Mouse (Mus musculus) intestine, embryonic 15.5 days (tissue): ENCODE results near the gene Tekt1. TPM values are rescaled to one million over a fixed set of nuclear protein-coding genes. Genes with fewer than 3 reads are reported as not detected.
A peak's percentile ranks its signal among the peaks of the same experiment; 100 is the strongest.

Experiments
- ATAC-seq: fragments of 200-750 bp; cut with Nextera tagmentation; 2 replicates; pipeline ENCODE4 v1.8.0; 2017; ENCODE audit warnings: moderate TSS enrichment, moderate library complexity
- H3K27ac ChIP-seq: fragments of 300-500 bp; sonication (generic); 2 replicates; pipeline ENCODE4 v1.5.1; 2015; ENCODE audit warnings: mild to moderate bottlenecking, inconsistent platforms
- H3K27me3 ChIP-seq: fragments of 300-500 bp; sonication (generic); replicated peaks from 2 replicates; pipeline ENCODE4 v1.6.1; 2015; ENCODE audit warnings: inconsistent platforms
- H3K36me3 ChIP-seq: fragments of 300-500 bp; sonication (generic); 2 replicates; pipeline ENCODE4 v1.6.1; 2015; ENCODE audit warnings: inconsistent platforms
- H3K4me1 ChIP-seq: fragments of 300-500 bp; sonication (generic); replicated peaks from 2 replicates; pipeline ENCODE4 v1.6.1; 2015; ENCODE audit warnings: inconsistent platforms
- H3K4me2 ChIP-seq: fragments of 300-500 bp; sonication (generic); replicated peaks from 2 replicates; pipeline ENCODE4 v1.6.1; 2015; ENCODE audit warnings: mild to moderate bottlenecking, inconsistent platforms
- H3K4me3 ChIP-seq: fragments of 300-500 bp; sonication (generic); replicated peaks from 2 replicates; pipeline ENCODE4 v1.5.1; 2015; ENCODE audit warnings: inconsistent platforms
- H3K9ac ChIP-seq: fragments of 300-500 bp; sonication (generic); 2 replicates; pipeline ENCODE4 v1.6.1; 2015; ENCODE audit warnings: inconsistent platforms
- H3K9me3 ChIP-seq: fragments of 300-500 bp; sonication (generic); 2 replicates; pipeline ENCODE4 v1.6.1; 2016; ENCODE audit warnings: inconsistent platforms
- WGBS: fragments of 180-500 bp; shearing (Covaris S2); methylation state at CpG from one replicate; pipeline ENCODE4 v1.1.7; 2015; 5-methylcytosine and 5-hydroxymethylcytosine counted together
- polyA plus RNA-seq: library from polyadenylated mRNA; unstranded; fragments of >200 nt; fragmentation: Nextera tagmentation; extraction: Ambion mirVana; gene quantifications from 2 replicates; pipeline ENCODE4 v1.2.1, GENCODE M21; 2015

The Tekt1 gene
- polyA plus RNA-seq, 1 experiment from 2014 or later, result 0.33 TPM

- 70% methylated on average over 5 of the region's 5 CpGs for WGBS
- Histone ChIP-seq H3K4me3 (no peak overlapping the region), H3K36me3 (peaks cover 11% of the 10 kb centered on the region; the same call in 1 of the 2 replicates), H3K27ac (no peak overlapping the region), H3K9me3 (no peaks in the 10 kb centered on the region), H3K9ac (no peak overlapping the region), H3K4me2 (no peak overlapping the region), H3K27me3 (no peaks in the 10 kb centered on the region), H3K4me1 (peaks cover 26% of the 10 kb centered on the region)
- ATAC-seq, result no peak
Observed at GRCm38 (mm10) chr11:72402017-72402416, 39.8 kb upstream of the Tekt1 start.

DNA sequence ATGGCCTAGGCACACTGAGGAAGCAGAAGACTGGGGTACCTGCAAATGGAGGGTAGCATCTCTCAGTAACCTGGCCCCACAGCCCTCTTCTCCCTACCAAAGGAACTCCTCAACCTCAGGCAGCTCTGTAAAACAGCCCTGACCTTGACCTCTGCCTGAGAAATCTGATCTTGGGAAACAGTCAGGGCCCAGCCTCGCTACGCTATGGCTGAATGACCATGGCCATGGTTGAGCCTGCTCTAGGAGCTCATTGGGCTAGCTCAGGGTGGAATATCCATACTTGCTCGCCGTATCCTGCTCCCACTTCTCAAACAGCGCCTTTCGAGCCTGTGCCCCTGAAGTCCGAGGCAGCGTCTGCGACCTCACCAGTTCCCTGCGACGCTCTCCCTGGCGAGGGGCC is 38.8 kb upstream of the Tekt1 start:
- no peak overlapping the region for H3K27ac ChIP-seq
- H3K9me3 ChIP-seq, result no peaks in the 10 kb centered on the region
- no peak overlapping the region for H3K4me3 ChIP-seq
- H3K36me3 ChIP-seq, result peaks cover 11% of the 10 kb centered on the region; the same call in 1 of the 2 replicates
- no peak overlapping the region for H3K9ac ChIP-seq
- H3K4me1 ChIP-seq, result peaks cover 26% of the 10 kb centered on the region
- no peak overlapping the region for H3K4me2 ChIP-seq
- no peaks in the 10 kb centered on the region for H3K27me3 ChIP-seq
- ATAC-seq, result no peak
- 76% methylated on average over 12 of the region's 12 CpGs for WGBS

GRCm38 (mm10) chr11:72397811-72398525 is 35.7 kb upstream of the Tekt1 start:
- peak overlapping the region; percentile 70; the same call in 1 of the 2 replicates for H3K27ac ChIP-seq
- no peak overlapping the region for H3K4me3 ChIP-seq
- WGBS, result 84% methylated on average over 8 of the region's 8 CpGs
- H3K9me3 ChIP-seq, result no peaks in the 10 kb centered on the region
- H3K9ac ChIP-seq, result no peak overlapping the region
- H3K27me3 ChIP-seq, result no peaks in the 10 kb centered on the region
- no peak for ATAC-seq
- H3K4me2 ChIP-seq, result no peak overlapping the region
- H3K36me3 ChIP-seq, result peaks cover 11% of the 10 kb centered on the region; the same call in 1 of the 2 replicates
- peaks cover 29% of the 10 kb centered on the region for H3K4me1 ChIP-seq

- H3K27ac ChIP-seq, result peak overlapping the region; percentile 70
- H3K4me3 ChIP-seq, result no peak overlapping the region
- no peak overlapping the region for H3K9ac ChIP-seq
- WGBS, result 48% methylated on average over 10 of the region's 10 CpGs
- no peaks in the 10 kb centered on the region for H3K27me3 ChIP-seq
- ATAC-seq, result no peak
- H3K36me3 ChIP-seq, result peaks cover 11% of the 10 kb centered on the region; the same call in 1 of the 2 replicates
- no peaks in the 10 kb centered on the region for H3K9me3 ChIP-seq
- H3K4me1 ChIP-seq, result peaks cover 29% of the 10 kb centered on the region
- no peak overlapping the region; the same call in 1 of the 2 replicates for H3K4me2 ChIP-seq
Observed at GRCm38 (mm10) chr11:72397072-72397471, 34.8 kb upstream of the Tekt1 start.

DNA sequence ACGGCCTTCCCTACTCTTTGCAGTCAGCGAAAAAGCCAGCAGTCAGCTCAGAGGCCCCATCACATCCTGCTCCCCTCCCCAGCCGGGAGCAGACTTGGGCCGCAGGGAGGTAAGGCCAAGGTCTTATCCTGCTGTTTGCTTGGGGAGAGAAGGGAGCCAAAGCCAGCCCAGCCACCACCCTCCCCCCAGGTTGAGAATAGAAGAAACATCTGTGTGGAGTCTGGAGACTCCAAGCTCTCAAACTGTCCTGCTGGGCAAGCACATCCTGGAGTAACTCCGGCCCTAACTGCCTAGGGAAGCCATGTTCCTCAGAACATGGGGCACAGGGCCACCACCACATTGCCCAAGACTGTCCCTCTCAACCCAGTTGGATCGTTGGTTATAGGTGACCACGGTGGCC is 34.4 kb upstream of the Tekt1 start:
- peak; percentile 52; the same call in 1 of the 2 replicates for ATAC-seq
- H3K4me2 ChIP-seq, result no peak overlapping the region; the same call in 1 of the 2 replicates
- WGBS, result 53% methylated on average over 7 of the region's 7 CpGs
- peaks cover 29% of the 10 kb centered on the region for H3K4me1 ChIP-seq
- no peak overlapping the region for H3K9ac ChIP-seq
- H3K36me3 ChIP-seq, result peaks cover 11% of the 10 kb centered on the region; the same call in 1 of the 2 replicates
- no peaks in the 10 kb centered on the region for H3K27me3 ChIP-seq
- H3K9me3 ChIP-seq, result no peaks in the 10 kb centered on the region
- H3K27ac ChIP-seq, result peak overlapping the region; percentile 70
- no peak overlapping the region for H3K4me3 ChIP-seq

GRCm38 (mm10) chr11:72395652-72396051 is 33.4 kb upstream of the Tekt1 start:
- Histone ChIP-seq H3K36me3 (peaks cover 9% of the 10 kb centered on the region; the same call in 1 of the 2 replicates), H3K9me3 (no peaks in the 10 kb centered on the region), H3K4me3 (no peak overlapping the region), H3K4me1 (peaks cover 29% of the 10 kb centered on the region), H3K27ac (no peak overlapping the region), H3K4me2 (no peak overlapping the region), H3K27me3 (no peaks in the 10 kb centered on the region), H3K9ac (no peak overlapping the region)
- no peak for ATAC-seq
- 64% methylated on average over 6 of the region's 6 CpGs for WGBS

DNA sequence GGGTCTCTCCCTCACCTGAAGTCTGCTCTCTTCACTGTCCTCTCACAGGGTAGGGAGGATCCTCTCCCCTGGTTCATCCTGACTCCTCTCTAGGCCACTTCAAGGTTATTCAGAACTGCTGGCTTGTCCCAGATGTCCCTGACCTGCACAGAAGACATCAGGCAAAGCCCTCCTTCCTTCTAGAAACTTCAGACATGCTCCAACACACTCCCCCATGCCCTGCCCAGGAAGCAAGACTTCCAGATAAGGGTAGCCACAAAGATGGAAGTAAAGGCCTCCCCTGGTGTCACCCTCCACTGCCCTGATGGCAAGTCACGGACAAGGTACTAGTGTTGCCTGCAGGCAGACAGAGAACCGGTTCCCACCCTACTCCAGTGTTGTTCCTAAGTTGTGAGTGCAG is 32.5 kb upstream of the Tekt1 start:
- no peak overlapping the region for H3K27ac ChIP-seq
- no peak for ATAC-seq

GRCm38 (mm10) chr11:72393669-72394068 is 31.4 kb upstream of the Tekt1 start:
- no peaks in the 10 kb centered on the region for H3K27me3 ChIP-seq
- H3K36me3 ChIP-seq, result no peaks in the 10 kb centered on the region
- H3K4me1 ChIP-seq, result peaks cover 29% of the 10 kb centered on the region
- no peak overlapping the region for H3K4me3 ChIP-seq
- H3K9me3 ChIP-seq, result no peaks in the 10 kb centered on the region
- no peak overlapping the region for H3K27ac ChIP-seq
- no peak overlapping the region for H3K9ac ChIP-seq
- no peak overlapping the region for H3K4me2 ChIP-seq
- WGBS, result 57% methylated on average over 5 of the region's 5 CpGs
- no peak for ATAC-seq

More for the DNA sequence above, 32.5 kb upstream of the Tekt1 start:
- Histone ChIP-seq H3K9me3 (no peaks in the 10 kb centered on the region), H3K4me2 (no peak overlapping the region), H3K36me3 (0 out of 2 replicates have a peak, but pooled peaks cover 1% of the 10 kb centered on the region), H3K9ac (no peak overlapping the region), H3K4me3 (no peak overlapping the region), H3K27me3 (no peaks in the 10 kb centered on the region), H3K4me1 (peaks cover 29% of the 10 kb centered on the region)
- WGBS, result 95% methylated on average over 2 of the region's 2 CpGs

DNA sequence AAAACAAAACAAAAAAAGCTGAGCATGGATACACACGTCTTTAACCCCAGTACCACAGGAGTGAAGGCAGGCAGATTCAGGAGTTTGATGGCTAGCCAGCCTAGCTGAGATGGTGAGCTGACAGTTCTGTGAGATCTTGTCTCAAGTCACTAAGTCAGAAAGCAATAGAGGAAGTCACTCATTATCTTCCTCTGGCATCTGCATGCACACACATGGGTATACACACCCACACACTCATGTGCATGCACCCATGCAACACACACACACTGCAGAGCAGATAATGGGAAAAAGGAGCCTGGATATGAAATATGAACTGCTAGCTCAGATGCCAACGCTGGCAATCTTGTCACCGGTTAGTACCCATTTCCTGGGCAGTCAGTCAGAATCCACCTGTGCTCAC is 31.0 kb upstream of the Tekt1 start:
- Histone ChIP-seq H3K9me3 (no peaks in the 10 kb centered on the region), H3K4me3 (no peak overlapping the region), H3K4me2 (no peak overlapping the region), H3K36me3 (no peaks in the 10 kb centered on the region), H3K9ac (no peak overlapping the region), H3K4me1 (peaks cover 29% of the 10 kb centered on the region), H3K27me3 (no peaks in the 10 kb centered on the region), H3K27ac (no peak overlapping the region)
- no peak for ATAC-seq
- WGBS, result 92% methylated on average over 3 of the region's 3 CpGs

- no peak overlapping the region for H3K9ac ChIP-seq
- H3K4me3 ChIP-seq, result no peak overlapping the region
- H3K4me2 ChIP-seq, result no peak overlapping the region
- no peaks in the 10 kb centered on the region for H3K36me3 ChIP-seq
- H3K27ac ChIP-seq, result no peak overlapping the region
- no peaks in the 10 kb centered on the region for H3K9me3 ChIP-seq
- H3K27me3 ChIP-seq, result no peaks in the 10 kb centered on the region
- ATAC-seq, result no peak
- 91% methylated on average over 13 of the region's 13 CpGs for WGBS
- H3K4me1 ChIP-seq, result peaks cover 9% of the 10 kb centered on the region; the same call in 1 of the 2 replicates
Observed at GRCm38 (mm10) chr11:72391181-72391580, 28.9 kb upstream of the Tekt1 start.

GRCm38 (mm10) chr11:72389407-72390142 is 27.3 kb upstream of the Tekt1 start:
- Histone ChIP-seq H3K9ac (no peak overlapping the region), H3K4me3 (no peak overlapping the region), H3K4me2 (no peak overlapping the region), H3K4me1 (peaks cover 4% of the 10 kb centered on the region; the same call in 1 of the 2 replicates), H3K36me3 (no peaks in the 10 kb centered on the region), H3K27me3 (no peaks in the 10 kb centered on the region), H3K9me3 (no peaks in the 10 kb centered on the region), H3K27ac (no peak overlapping the region)
- WGBS, result 79% methylated on average over 7 of the region's 7 CpGs
- ATAC-seq, result no peak

GRCm38 (mm10) chr11:72388113-72388529 is 25.9 kb upstream of the Tekt1 start:
- Histone ChIP-seq H3K4me3 (no peak overlapping the region), H3K4me2 (no peak overlapping the region), H3K9me3 (no peaks in the 10 kb centered on the region), H3K36me3 (no peaks in the 10 kb centered on the region), H3K4me1 (no peaks in the 10 kb centered on the region), H3K9ac (no peak overlapping the region), H3K27me3 (no peaks in the 10 kb centered on the region), H3K27ac (no peak overlapping the region)
- 98% methylated on average over 6 of the region's 6 CpGs for WGBS
- ATAC-seq, result no peak
